Mouse (Mus musculus) midbrain, embryonic 13.5 days (tissue): ENCODE measurements around the gene Slc26a1. TPM values are rescaled to one million over a fixed set of nuclear protein-coding genes. Genes with fewer than 3 reads are reported as not detected.
A peak's percentile ranks its signal among the peaks of the same experiment; 100 is the strongest.

Source experiments
- ATAC-seq: fragments of 200-750 bp; cut with Nextera tagmentation; 2 replicates; pipeline ENCODE4 v1.8.0; 2017; ENCODE audit warnings: mild to moderate bottlenecking, moderate TSS enrichment, moderate library complexity
- H3K27ac ChIP-seq: fragments of 300-500 bp; sonication (generic); 2 replicates; pipeline ENCODE4 v1.5.1; 2015; ENCODE audit warnings: inconsistent platforms, mild to moderate bottlenecking, moderate library complexity
- H3K27me3 ChIP-seq: fragments of 300-500 bp; sonication (generic); 2 replicates; pipeline ENCODE4 v1.6.1; 2015; ENCODE audit warnings: mild to moderate bottlenecking, inconsistent platforms
- H3K36me3 ChIP-seq: fragments of 300-500 bp; sonication (generic); 2 replicates; pipeline ENCODE4 v1.6.1; 2015; ENCODE audit warnings: mild to moderate bottlenecking, inconsistent platforms
- H3K4me1 ChIP-seq: fragments of 300-500 bp; sonication (generic); replicated peaks from 2 replicates; pipeline ENCODE4 v1.6.1; 2015; ENCODE audit warnings: inconsistent platforms
- H3K4me2 ChIP-seq: fragments of 300-500 bp; sonication (generic); replicated peaks from 2 replicates; pipeline ENCODE4 v1.6.1; 2015; ENCODE audit warnings: moderate library complexity, mild to moderate bottlenecking, inconsistent platforms
- H3K4me3 ChIP-seq: fragments of 300-500 bp; sonication (generic); replicated peaks from 2 replicates; pipeline ENCODE4 v1.5.1; 2015; ENCODE audit warnings: mild to moderate bottlenecking, inconsistent platforms
- H3K9ac ChIP-seq: fragments of 300-500 bp; sonication (generic); replicated peaks from 2 replicates; pipeline ENCODE4 v1.6.1; 2015; ENCODE audit warnings: mild to moderate bottlenecking, inconsistent platforms
- H3K9me3 ChIP-seq: fragments of 300-500 bp; sonication (generic); 2 replicates; pipeline ENCODE4 v1.6.1; 2016; ENCODE audit warnings: mild to moderate bottlenecking, inconsistent platforms
- WGBS: fragments of 180-500 bp; shearing (Covaris S2); methylation state at CpG from one replicate; pipeline ENCODE4 v1.1.7; 2015; 5-methylcytosine and 5-hydroxymethylcytosine counted together
- polyA plus RNA-seq: library from polyadenylated mRNA; unstranded; fragments of >200 nt; fragmentation: Nextera tagmentation; extraction: Ambion mirVana; gene quantifications from 2 replicates; pipeline ENCODE4 v1.2.1, GENCODE M21; 2015

Slc26a1 gene
- polyA plus RNA-seq, 1 experiment from 2014 or later: 1.7 TPM

DNA sequence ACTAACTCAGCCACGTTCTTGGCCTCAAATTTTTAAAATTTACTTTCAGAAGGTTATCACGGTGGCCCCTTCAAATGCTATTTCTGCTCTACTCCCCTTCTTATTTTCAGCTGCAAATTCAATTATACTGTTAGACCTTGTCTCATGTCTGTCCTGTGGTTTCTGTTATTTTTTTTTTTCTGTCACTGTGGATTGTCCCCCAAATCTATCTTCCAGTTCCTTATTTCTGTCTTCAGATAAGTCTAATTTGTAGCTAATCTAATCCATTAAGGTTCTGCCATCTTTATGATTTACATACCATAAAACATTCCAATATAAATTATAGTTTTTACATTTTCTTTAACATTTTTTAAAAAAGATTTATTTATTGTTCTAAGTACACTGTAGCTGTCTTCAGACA is 8.0 kb downstream of the Slc26a1 start:
- Histone ChIP-seq H3K27me3 (no peaks in the 10 kb centered on the region), H3K9ac (no peak overlapping the region), H3K9me3 (no peaks in the 10 kb centered on the region), H3K4me2 (no peak overlapping the region), H3K36me3 (peaks cover 13% of the 10 kb centered on the region), H3K27ac (no peak overlapping the region), H3K4me3 (no peak overlapping the region), H3K4me1 (peaks cover 22% of the 10 kb centered on the region)
- 85% methylated on average over 2 of the region's 2 CpGs for WGBS
- no peak for ATAC-seq

DNA sequence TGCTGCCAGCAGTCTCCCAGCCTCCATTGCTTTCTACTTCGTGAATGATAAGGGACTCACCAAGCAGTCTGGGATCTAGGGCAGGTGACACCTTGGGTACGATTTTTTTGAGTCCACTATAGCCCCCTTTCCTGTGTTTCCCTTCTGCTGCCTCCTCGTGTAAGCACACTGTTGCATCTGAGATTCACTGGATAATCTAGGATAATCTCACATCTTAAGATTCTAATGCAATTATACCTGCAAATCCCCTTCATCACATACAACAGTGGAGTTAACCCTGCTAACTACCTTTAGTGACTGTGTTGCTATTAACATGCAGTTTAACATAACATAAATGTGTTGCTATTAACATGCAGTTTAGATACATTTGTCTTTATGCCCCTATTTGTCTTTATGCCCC is 10.3 kb downstream of the Slc26a1 start:
- WGBS: 43% methylated on average over 3 of the region's 3 CpGs
- H3K36me3 ChIP-seq: no peaks in the 10 kb centered on the region
- H3K4me1 ChIP-seq: peaks cover 21% of the 10 kb centered on the region
- no peak for ATAC-seq
- no peaks in the 10 kb centered on the region for H3K27me3 ChIP-seq
- H3K27ac ChIP-seq: no peak overlapping the region
- no peak overlapping the region for H3K4me3 ChIP-seq
- no peaks in the 10 kb centered on the region for H3K9me3 ChIP-seq
- no peak overlapping the region for H3K4me2 ChIP-seq
- H3K9ac ChIP-seq: no peak overlapping the region

DNA sequence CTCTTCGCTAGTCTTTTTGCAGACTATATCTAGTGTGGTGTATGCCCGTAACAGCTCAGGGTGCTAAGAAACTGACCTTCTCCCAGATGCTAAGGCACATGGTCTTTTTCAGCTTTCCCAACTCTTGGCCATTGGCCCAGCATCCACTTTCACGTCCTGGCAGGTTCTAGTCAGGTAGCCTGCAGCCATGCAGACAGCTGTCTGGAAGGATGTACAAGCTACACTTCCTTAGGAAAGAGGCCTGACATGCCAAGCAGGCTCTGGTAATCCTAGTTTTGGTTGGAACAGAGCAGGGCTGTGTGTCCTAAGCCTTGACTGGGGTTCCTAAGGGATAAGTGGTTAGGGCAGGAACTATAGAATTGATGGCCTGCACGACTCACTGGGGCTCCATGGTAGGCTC is 12.6 kb downstream of the Slc26a1 start:
- no peak overlapping the region for H3K27ac ChIP-seq

DNA sequence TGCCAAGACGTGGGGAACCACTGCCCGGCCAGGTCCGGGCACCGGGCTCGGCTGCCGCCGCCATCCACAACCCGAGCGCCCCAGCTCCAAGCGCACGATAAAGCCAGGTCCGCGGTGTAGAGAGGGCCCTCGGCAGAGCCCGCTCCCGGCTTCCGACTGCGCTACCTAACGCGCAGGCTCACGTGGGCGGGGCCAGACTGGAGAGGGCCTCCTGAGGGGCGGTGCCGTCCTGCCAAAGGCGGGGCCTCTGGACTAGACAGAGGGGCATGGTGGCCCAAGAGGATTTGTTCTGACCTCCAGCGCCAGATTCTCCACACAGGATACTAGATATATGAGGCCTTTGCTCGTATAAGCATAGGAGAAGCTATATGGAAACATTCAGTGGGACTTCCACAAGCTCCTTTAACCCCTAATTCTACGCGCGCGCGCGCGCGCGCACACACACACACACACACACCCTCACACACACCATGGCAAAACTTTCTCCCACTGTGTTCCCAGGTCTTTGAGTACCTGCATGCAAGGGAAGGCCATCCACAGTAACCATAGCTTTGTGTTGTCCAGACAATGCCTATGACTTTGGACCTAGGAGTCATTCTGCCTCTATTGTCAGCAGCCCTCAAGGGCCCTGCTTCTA is 14.6 kb downstream of the Slc26a1 start:
- WGBS: 13% methylated on average over 36 of the region's 36 CpGs
- Histone ChIP-seq H3K27me3 (no peaks in the 10 kb centered on the region), H3K4me2 (peak overlapping the region; percentile 93), H3K4me3 (peak overlapping the region; percentile 88), H3K27ac (peak overlapping the region; percentile 44; the same call in 1 of the 2 replicates), H3K9me3 (no peaks in the 10 kb centered on the region), H3K4me1 (peaks cover 31% of the 10 kb centered on the region), H3K9ac (peak overlapping the region; percentile 94), H3K36me3 (peaks cover 22% of the 10 kb centered on the region)
- ATAC-seq: peak; percentile 98

More for the DNA sequence above, 12.6 kb downstream of the Slc26a1 start:
- no peaks in the 10 kb centered on the region for H3K27me3 ChIP-seq
- no peak for ATAC-seq
- no peak overlapping the region for H3K4me2 ChIP-seq
- H3K9ac ChIP-seq: no peak overlapping the region
- H3K4me3 ChIP-seq: no peak overlapping the region
- peaks cover 30% of the 10 kb centered on the region for H3K4me1 ChIP-seq
- no peaks in the 10 kb centered on the region for H3K9me3 ChIP-seq
- H3K36me3 ChIP-seq: peaks cover 4% of the 10 kb centered on the region; the same call in 1 of the 2 replicates
- 82% methylated on average over 4 of the region's 4 CpGs for WGBS

DNA sequence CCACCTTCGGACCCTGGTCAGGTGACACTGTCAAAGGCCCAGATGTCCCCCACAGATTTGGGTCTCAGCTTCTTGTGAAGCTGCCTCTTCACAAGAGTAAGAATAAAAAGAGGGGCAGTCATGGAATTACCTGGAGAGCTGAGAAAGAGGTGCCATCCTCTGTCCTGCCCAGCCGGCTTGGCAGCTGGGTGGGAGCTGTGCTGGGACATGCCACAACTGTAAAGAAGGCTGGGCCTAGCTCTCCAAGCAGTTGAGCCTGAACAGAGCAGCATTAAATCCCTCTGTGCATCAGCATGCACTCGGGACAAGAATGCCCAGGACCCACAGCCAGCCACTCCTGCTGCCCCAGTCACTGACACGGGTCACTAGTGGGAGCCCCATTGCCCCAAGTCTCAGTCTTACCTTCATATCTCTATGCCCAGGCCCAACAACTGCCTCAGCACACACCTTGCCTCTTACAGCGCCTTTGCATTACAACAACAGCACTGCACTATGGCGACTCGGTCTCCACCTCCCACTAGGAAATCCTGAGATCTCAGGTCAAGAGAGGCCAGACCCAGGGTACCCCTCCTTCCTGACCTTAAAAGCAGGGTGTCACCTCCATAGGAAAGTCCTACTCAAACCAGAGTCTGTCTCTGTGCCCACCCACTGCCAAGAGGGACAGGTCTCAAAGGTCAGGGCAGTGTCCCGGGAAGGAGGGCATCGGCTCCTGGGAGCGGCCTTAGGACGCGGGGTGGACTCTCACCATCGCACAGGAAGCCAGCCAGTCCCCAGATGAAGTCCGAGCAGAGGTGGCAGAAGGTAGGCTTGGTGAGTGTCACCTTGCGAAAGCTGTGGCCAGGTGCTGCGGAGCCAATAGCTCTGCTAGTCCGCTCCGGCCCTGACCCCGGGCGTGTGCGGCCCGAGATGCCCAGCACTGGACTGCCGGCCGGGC is 15.4 kb downstream of the Slc26a1 start, which contains the start of gene Idua:
TSS of gene Idua (plus strand) at position 634 of the 934 bp plus-strand sequence.
- no peaks in the 10 kb centered on the region for H3K9me3 ChIP-seq
- H3K4me3 ChIP-seq: peak within 1 kb of the TSS; percentile 88
- peak within 1 kb of the TSS; percentile 44; the same call in 1 of the 2 replicates for H3K27ac ChIP-seq
- H3K27me3 ChIP-seq: no peaks in the 10 kb centered on the region
- 11% methylated on average over 24 of the region's 24 CpGs for WGBS
- H3K36me3 ChIP-seq: peaks cover 30% of the 10 kb centered on the region
- H3K4me1 ChIP-seq: peaks cover 31% of the 10 kb centered on the region
- peak; percentile 25 for ATAC-seq
- H3K9ac ChIP-seq: peak within 1 kb of the TSS; percentile 94
- peak within 1 kb of the TSS; percentile 93 for H3K4me2 ChIP-seq

DNA sequence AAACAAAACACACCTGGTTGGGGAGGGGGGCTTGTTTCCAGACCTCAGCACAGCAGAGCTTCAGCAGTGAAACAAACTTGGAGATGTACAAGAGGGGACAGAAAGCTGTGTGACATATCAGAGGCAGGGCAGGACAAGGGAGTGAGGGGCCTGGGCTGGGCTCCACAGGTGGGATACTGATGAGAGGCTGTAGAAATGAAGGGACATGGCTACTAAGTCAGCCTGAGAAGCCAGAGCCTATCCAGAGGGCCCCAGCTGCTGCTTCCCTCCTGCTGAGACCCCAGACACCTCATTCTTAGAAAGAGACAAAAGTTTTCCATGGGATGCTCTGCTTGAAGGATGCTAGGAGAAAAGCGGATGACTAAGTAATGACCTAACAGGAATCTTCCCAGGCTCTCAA is 16.8 kb downstream of the Slc26a1 start:
- ATAC-seq: no peak
- peaks cover 44% of the 10 kb centered on the region for H3K36me3 ChIP-seq
- H3K9me3 ChIP-seq: no peaks in the 10 kb centered on the region

DNA sequence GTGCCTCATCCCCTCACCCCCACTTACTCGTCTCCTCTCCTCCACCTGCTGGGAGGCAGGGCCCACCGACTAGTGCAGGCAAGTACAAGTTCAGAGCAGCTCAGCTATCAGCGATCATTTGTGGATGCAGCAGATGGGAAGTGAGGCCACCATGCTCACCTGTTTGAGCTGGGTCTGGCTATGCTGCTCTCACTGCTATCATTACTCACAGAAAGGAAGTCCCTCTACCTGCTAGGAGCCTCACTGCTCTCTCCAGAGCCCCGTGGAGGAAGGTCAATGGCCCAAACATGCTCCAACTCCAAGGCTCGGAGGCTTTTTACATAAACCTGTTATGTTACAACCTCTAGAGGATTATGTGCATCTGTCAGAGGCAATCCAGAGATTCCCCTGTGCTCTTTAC is 18.0 kb downstream of the Slc26a1 start:
- H3K27ac ChIP-seq: no peak overlapping the region
- peaks cover 56% of the 10 kb centered on the region for H3K36me3 ChIP-seq
- peaks cover 31% of the 10 kb centered on the region for H3K4me1 ChIP-seq
- ATAC-seq: no peak
- no peak overlapping the region for H3K9ac ChIP-seq
- 68% methylated on average over 5 of the region's 5 CpGs for WGBS
- no peaks in the 10 kb centered on the region for H3K27me3 ChIP-seq
- no peaks in the 10 kb centered on the region for H3K9me3 ChIP-seq
- no peak overlapping the region for H3K4me2 ChIP-seq
- no peak overlapping the region for H3K4me3 ChIP-seq

More for the DNA sequence above, 16.8 kb downstream of the Slc26a1 start:
- no peak overlapping the region for H3K27ac ChIP-seq
- 87% methylated on average over 1 of the region's 1 CpGs for WGBS
- H3K4me2 ChIP-seq: no peak overlapping the region; the same call in none of the 2 replicates
- no peak overlapping the region for H3K4me3 ChIP-seq
- H3K9ac ChIP-seq: 0 out of 2 replicates have a peak overlapping the region, but pooled peaks have one; percentile 94
- H3K27me3 ChIP-seq: no peaks in the 10 kb centered on the region
- H3K4me1 ChIP-seq: peaks cover 31% of the 10 kb centered on the region

DNA sequence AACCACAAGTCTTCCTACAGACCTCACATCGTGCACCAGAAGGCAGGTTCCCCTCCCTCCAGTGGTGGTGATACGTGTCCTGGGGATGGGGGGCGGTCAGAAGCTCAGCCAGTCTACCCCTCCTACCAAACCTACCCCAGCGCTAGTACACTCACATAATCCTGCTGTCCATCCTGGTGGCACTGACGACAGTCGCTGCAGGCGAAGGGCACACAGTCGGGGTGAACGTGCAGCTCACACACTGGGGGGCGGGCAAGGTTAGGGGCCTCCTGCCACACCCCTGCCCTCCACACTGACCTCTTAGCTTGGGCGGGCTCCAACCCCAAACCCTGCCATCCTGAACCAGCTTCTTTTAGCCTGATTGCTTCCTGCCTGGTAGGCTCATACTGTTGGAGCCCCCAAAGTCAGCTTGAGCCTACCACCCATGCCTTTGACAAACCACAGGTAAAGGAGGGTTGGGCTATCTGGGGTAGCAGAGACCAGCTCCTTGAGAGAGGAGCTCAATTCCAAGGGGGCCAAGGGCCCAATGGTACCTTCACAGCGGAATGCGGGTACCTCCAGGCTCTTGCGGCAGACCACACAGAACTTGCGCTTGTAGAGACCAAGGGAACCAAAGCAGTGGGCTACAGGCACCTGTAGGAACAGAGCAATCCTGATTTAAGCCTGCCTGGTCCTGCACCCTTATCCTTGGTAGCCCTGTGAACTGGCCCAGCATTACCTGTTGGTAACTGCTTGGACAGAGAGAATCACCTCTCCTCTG is 19.3 kb downstream of the Slc26a1 start:
- WGBS: 96% methylated on average over 15 of the region's 15 CpGs
- ATAC-seq: no peak
- Histone ChIP-seq H3K4me1 (peaks cover 30% of the 10 kb centered on the region), H3K27ac (no peak overlapping the region), H3K27me3 (no peaks in the 10 kb centered on the region), H3K4me2 (no peak overlapping the region), H3K9me3 (no peaks in the 10 kb centered on the region), H3K36me3 (peaks cover 63% of the 10 kb centered on the region), H3K4me3 (no peak overlapping the region), H3K9ac (no peak overlapping the region)

DNA sequence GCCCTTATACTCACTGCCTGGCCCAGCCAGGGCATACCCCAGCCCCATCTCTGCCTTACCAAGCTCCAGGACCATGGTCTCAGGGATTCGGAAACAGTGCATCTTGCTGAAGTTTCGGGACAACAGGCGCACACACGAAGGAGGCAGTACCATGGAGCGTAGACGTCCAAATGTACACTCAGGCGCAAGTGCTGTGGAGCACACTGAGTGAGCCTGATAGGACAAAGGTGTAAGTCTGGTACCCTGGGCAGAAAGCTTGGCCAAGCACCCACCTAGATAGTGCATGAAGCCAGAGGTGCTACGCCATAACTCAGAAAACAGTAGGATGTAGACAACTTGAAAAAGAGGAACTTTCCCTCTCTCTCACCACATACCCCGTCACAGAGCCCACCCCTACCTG is 20.0 kb downstream of the Slc26a1 start:
- no peak for ATAC-seq
- Histone ChIP-seq H3K4me1 (peaks cover 26% of the 10 kb centered on the region), H3K9ac (no peak overlapping the region), H3K4me2 (no peak overlapping the region), H3K36me3 (peaks cover 68% of the 10 kb centered on the region), H3K9me3 (no peaks in the 10 kb centered on the region), H3K27ac (no peak overlapping the region), H3K27me3 (no peaks in the 10 kb centered on the region), H3K4me3 (no peak overlapping the region)
- WGBS: 96% methylated on average over 9 of the region's 9 CpGs

DNA sequence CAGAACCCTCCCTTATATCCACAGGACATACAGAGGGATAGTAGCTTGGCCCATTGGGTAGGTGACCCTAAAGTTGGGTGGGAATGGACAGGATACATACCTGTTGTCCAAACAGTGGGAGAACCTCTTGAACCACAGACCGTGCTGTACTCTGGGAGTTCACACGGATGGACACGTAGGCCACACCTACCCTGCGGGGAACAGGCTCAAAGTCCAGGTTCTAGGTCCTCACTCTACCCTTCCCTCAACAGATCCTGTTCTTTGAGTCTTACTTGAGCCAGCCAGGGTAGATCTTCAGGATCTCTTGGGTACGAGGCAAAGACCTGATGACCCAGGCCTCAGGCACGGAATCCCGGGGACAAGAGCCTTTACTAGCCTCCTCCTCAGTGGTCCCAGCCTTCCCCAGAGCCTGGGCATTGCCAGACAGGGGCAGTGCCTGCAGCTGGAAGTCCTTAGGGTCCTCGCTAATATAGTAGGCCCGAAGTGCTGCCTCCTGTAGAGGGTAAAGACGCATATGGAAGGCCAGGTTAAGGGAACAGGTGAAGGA is 20.9 kb downstream of the Slc26a1 start:
- no peaks in the 10 kb centered on the region for H3K27me3 ChIP-seq
- H3K4me2 ChIP-seq: no peak overlapping the region
- no peak for ATAC-seq
- peaks cover 77% of the 10 kb centered on the region for H3K36me3 ChIP-seq
- H3K4me1 ChIP-seq: peaks cover 19% of the 10 kb centered on the region
- H3K9ac ChIP-seq: no peak overlapping the region
- WGBS: 94% methylated on average over 10 of the region's 10 CpGs
- H3K9me3 ChIP-seq: no peaks in the 10 kb centered on the region
- no peak overlapping the region for H3K4me3 ChIP-seq
- no peak overlapping the region for H3K27ac ChIP-seq

DNA sequence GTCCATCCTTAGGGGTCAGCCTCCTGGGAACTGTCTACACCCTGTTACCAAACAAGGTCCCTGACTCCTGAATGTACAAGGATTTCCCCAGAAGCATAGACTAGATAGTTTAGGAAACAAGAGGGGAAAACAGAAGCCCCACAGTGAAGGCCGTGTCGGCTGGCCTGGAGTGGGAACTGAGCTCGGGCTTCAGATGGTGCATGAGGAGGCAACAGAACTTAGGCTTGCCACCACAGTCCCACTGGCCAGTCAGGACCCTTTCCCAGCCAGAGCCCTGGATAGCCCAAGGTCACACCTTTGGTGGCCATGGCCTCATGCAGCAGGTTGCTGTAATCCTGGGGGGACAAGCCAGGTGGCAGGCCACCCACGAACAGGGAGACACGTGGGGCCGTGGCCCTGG is 22.0 kb downstream of the Slc26a1 start:
- Histone ChIP-seq H3K4me1 (peaks cover 7% of the 10 kb centered on the region), H3K4me2 (no peak overlapping the region), H3K9ac (no peak overlapping the region), H3K4me3 (no peak overlapping the region), H3K36me3 (peaks cover 89% of the 10 kb centered on the region), H3K27ac (no peak overlapping the region), H3K9me3 (no peaks in the 10 kb centered on the region), H3K27me3 (no peaks in the 10 kb centered on the region)
- no peak for ATAC-seq
- WGBS: 86% methylated on average over 6 of the region's 6 CpGs
